Mouse (Mus musculus) E14TG2a.4 (cell line): Measurements from ENCODE around the gene Ppp1r3c.

Experiments
- H3K27me3 ChIP-seq: 2 replicates; pipeline ENCODE4 v1.6.1; 2014; ENCODE audit warnings: low read length, control low read depth; ENCODE audit not compliant: insufficient read depth
- H3K36me3 ChIP-seq: 2 replicates; pipeline ENCODE4 v1.6.1; 2014; ENCODE audit warnings: low read length, control low read depth; ENCODE audit not compliant: insufficient read depth
- H3K4me1 ChIP-seq: replicated peaks from 2 replicates; pipeline ENCODE4 v1.6.1; 2014; ENCODE audit warnings: low read depth, low read length, control low read depth
- H3K4me3 ChIP-seq: replicated peaks from 2 replicates; pipeline ENCODE4 v1.5.1; 2014; ENCODE audit warnings: mild to moderate bottlenecking, low read length
- H3K9me3 ChIP-seq: 2 replicates; pipeline ENCODE4 v1.6.1; 2014; ENCODE audit warnings: low read length, control low read depth
- CTCF ChIP-seq: conservative IDR thresholded peaks from 2 replicates; pipeline ENCODE4 v1.5.1; 2014; ENCODE audit warnings: low read length
- NANOG ChIP-seq: IDR thresholded peaks from 2 replicates; pipeline ENCODE4 v1.6.1; 2014; ENCODE audit warnings: borderline replicate concordance, low read length, mixed read lengths
- POU5F1 ChIP-seq: IDR thresholded peaks from 2 replicates; pipeline ENCODE4 v1.6.1; 2014; ENCODE audit warnings: low read length, borderline replicate concordance

The Ppp1r3c gene

DNA sequence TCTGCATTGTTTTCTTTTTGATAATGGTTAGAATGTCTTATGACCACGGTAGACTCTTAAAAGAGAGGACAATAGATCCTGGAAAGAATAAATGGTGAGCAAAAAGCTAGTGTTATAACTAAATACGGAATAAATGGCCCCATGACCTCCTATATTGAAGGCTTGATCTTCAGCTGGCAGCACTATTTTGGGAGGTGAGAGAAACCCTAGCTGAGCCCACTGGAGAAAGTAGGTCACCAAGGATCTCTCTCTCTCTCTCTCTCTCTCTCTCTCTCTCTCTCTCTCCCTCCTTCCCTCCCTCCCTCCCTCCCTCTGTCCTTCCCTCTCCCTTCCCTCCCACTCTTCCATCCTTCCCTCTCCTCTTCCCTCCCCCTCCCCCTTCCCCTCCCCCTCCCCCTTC lies 42.9 kb downstream of the Ppp1r3c start:
- H3K4me3 ChIP-seq, result no peak overlapping the region
- H3K9me3 ChIP-seq, result no peaks in the 10 kb centered on the region
- H3K36me3 ChIP-seq, result no peaks in the 10 kb centered on the region
- H3K27me3 ChIP-seq, result peaks cover 37% of the 10 kb centered on the region
- peaks cover 25% of the 10 kb centered on the region for H3K4me1 ChIP-seq
- no peak for TF ChIP-seq NANOG
- TF ChIP-seq CTCF, result no peak
- no peak for TF ChIP-seq POU5F1

DNA sequence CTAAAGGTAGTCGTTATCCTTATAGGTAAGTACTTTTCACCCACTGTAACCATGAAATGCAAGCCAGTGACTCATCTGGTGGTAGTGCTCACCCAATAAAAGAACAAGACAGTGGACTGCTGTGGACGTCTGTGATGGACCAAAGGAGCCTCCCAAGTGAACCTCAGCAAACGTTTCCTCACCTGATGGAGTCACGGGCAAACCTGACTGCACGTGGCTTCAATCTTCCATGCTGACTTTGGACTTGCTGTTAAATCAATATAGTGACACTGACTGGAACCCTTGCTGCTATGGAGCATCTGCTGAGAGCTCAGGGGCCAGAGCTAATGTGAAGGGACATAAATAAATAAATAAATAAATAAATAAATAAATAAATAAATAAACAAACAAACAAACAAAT lies 44.5 kb downstream of the Ppp1r3c start:
- Histone ChIP-seq H3K27me3 (peaks cover 44% of the 10 kb centered on the region), H3K9me3 (no peaks in the 10 kb centered on the region), H3K4me1 (peaks cover 25% of the 10 kb centered on the region), H3K4me3 (no peak overlapping the region), H3K36me3 (no peaks in the 10 kb centered on the region)
- TF ChIP-seq NANOG, result no peak
- no peak for TF ChIP-seq CTCF
- no peak for TF ChIP-seq POU5F1

DNA sequence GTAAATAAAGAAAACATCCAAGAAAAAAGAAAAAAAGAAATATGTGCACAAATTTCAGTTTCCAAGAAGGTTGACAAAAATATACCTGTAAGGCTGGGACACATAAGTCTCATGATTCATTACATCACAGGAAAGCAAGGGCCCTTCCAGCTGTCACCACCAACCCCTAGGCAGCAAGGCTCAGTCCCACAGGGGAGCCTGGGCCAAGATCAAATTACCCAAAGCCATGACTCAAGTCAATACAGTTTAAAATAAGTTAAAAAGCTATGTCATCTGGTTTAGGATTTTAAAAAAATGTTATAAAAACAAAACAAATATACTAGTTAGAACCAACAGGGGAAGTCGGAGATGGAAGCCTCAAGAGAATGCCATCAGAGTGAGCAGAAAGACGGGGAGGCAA lies 45.2 kb downstream of the Ppp1r3c start:
- H3K4me1 ChIP-seq, result peaks cover 25% of the 10 kb centered on the region
- TF ChIP-seq CTCF (no peak), POU5F1 (no peak), NANOG (no peak)
- H3K4me3 ChIP-seq, result no peak overlapping the region
- H3K9me3 ChIP-seq, result no peaks in the 10 kb centered on the region
- H3K27me3 ChIP-seq, result peaks cover 44% of the 10 kb centered on the region
- no peaks in the 10 kb centered on the region for H3K36me3 ChIP-seq

DNA sequence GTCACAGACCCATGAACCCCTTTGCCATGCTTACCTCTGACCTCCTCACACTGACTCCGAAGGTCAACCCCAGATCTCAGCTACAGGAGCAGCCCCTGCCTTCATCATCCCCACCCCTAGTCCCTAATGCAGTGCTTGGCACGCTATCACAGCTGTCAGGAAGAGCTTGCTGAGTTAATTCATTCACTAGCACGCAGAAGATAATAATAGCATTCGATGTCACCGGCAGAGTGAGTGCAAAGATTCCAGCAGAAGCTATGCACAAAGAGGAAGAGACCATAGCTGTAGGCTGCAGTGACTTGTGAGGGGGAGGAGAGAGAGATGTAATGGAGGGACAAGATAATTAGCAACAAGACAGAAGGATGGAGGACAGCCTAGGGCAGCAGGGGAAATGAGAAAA lies 47.2 kb downstream of the Ppp1r3c start:
- Histone ChIP-seq H3K4me1 (peaks cover 25% of the 10 kb centered on the region), H3K9me3 (no peaks in the 10 kb centered on the region), H3K36me3 (no peaks in the 10 kb centered on the region), H3K4me3 (no peak overlapping the region), H3K27me3 (peaks cover 39% of the 10 kb centered on the region)
- no peak for TF ChIP-seq CTCF
- no peak for TF ChIP-seq POU5F1
- TF ChIP-seq NANOG, result no peak

DNA sequence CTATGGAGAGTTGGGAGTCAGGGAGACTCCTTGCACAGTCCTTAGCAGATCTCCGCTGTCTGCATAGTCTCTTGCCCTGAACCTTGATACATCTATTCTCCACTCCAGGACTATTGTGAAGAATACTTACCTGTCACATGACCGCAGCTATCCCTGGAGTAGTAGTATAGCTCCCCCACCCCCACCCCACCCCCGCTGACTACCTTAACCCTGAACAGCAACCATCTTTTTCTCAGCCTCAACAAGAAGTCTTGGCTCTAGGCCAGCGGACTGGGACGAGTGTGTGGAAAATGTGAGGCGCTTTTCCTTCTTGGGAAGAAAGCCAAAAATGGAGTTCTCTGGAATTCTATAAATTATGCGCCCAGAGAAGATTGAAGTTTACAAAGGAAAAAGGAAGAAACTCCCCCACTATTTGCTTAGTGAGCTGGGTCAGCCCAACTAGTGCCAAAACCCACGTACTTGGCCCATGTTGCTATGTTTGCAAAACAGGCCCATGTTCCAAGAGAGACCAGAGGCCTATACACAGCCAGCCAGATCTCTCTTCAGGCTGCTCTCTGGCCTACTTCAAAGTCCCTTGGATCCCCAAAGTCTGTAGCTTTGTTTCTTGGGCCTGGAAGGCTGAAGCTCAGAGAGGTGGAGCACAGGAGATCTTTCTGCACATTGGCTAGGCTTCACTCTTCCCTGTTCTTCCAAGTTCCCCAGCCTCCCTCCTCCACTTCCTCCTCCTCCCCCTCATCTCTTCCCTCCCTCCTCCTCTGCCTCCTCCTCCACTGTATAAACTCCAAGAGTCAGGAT lies 48.4 kb downstream of the Ppp1r3c start:
- TF ChIP-seq CTCF (no peak), NANOG (no peak), POU5F1 (no peak)

DNA sequence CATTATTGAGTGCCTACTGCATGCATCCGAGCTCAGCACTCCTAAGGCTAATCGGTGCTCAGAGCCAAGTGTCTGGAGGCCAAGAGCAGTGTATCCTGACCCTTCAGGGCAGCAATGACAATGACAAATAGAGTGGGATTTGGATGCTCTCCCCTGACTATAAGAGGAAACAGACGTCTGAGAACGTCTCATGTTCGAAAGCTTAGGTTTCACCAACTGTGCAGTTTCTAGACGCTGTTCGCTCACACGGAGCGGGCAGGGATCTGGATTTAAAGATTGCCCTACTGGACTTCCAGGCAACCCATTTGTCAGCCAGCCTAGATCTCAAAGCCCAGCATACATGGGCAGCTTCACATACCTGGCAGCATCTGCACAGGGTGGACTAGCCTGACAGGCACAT lies 49.4 kb downstream of the Ppp1r3c start:
- H3K36me3 ChIP-seq, result no peaks in the 10 kb centered on the region
- TF ChIP-seq POU5F1 (no peak), NANOG (no peak), CTCF (no peak)
- no peak overlapping the region for H3K4me3 ChIP-seq
- H3K9me3 ChIP-seq, result no peaks in the 10 kb centered on the region
- H3K27me3 ChIP-seq, result peaks cover 30% of the 10 kb centered on the region
- H3K4me1 ChIP-seq, result peaks cover 25% of the 10 kb centered on the region

More for the DNA sequence above, 48.4 kb downstream of the Ppp1r3c start:
- Histone ChIP-seq H3K9me3 (no peaks in the 10 kb centered on the region), H3K4me1 (peaks cover 25% of the 10 kb centered on the region), H3K27me3 (peaks cover 36% of the 10 kb centered on the region), H3K36me3 (no peaks in the 10 kb centered on the region), H3K4me3 (no peak overlapping the region)

DNA sequence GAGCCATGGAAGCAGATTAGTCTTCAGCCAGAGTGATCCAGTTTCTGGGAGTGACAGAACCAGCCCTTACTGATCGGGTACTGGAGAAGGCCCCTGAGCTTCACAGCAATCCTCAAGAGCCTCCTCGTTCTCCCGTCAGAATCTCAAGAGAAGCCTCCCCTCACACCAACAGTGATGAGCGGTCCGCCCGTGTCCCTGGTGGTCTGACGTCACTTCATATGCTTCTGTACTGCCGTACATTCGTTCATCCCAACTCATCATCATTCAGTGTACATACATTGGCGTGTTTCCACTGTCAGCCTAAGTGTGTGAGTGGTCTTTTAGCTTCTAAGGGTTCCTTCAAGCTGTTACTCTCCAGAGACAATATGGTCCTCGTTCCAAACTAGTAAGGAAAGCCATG lies 50.4 kb downstream of the Ppp1r3c start:
- H3K36me3 ChIP-seq, result no peaks in the 10 kb centered on the region
- H3K27me3 ChIP-seq, result peaks cover 24% of the 10 kb centered on the region
- no peaks in the 10 kb centered on the region for H3K9me3 ChIP-seq
- H3K4me1 ChIP-seq, result peaks cover 25% of the 10 kb centered on the region
- TF ChIP-seq POU5F1, result no peak
- no peak for TF ChIP-seq NANOG
- no peak for TF ChIP-seq CTCF
- H3K4me3 ChIP-seq, result no peak overlapping the region

DNA sequence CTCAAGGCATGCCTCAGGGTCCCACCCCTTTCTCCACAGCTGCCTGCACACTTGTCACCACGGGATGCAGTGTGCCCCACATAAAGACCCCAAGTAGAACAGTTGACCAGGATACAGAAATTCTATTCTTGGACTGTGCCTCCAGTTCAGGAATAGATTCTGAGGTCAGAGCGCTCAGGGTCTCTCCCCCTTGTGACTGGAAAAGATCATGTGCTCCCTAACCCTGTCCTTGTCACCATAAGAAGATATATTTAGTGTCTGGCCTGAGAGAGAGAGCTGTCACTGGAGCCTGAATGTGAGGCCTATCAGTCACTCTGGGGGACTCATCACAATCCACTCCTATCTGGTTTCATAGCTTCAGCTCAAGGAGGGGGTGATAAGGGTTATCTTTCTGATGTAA lies 53.9 kb downstream of the Ppp1r3c start:
- Histone ChIP-seq H3K36me3 (no peaks in the 10 kb centered on the region), H3K4me3 (no peak overlapping the region), H3K4me1 (peaks cover 15% of the 10 kb centered on the region), H3K9me3 (no peaks in the 10 kb centered on the region), H3K27me3 (peaks cover 12% of the 10 kb centered on the region)
- TF ChIP-seq CTCF (no peak), POU5F1 (no peak), NANOG (no peak)
